Mouse (Mus musculus) liver, adult 10 weeks (tissue): Measurements from ENCODE around the gene Eml6. TPM values are rescaled to one million over a fixed set of nuclear protein-coding genes. Genes with fewer than 3 reads are reported as not detected.

Source experiments
- polyA plus RNA-seq: library from polyadenylated mRNA; stranded (reverse); fragments of 350-450 nt; fragmentation: Illumina TruSeq; extraction: RNeasy Lipid Tissue Mini Kit (QIAGEN cat#74804); gene quantifications from one replicate; pipeline ENCODE4 v1.2.3, GENCODE M21; 2014; ENCODE audit warnings: low read depth, low replicate concordance

The Eml6 gene
- polyA plus RNA-seq, result 0.56 TPM

DNA sequence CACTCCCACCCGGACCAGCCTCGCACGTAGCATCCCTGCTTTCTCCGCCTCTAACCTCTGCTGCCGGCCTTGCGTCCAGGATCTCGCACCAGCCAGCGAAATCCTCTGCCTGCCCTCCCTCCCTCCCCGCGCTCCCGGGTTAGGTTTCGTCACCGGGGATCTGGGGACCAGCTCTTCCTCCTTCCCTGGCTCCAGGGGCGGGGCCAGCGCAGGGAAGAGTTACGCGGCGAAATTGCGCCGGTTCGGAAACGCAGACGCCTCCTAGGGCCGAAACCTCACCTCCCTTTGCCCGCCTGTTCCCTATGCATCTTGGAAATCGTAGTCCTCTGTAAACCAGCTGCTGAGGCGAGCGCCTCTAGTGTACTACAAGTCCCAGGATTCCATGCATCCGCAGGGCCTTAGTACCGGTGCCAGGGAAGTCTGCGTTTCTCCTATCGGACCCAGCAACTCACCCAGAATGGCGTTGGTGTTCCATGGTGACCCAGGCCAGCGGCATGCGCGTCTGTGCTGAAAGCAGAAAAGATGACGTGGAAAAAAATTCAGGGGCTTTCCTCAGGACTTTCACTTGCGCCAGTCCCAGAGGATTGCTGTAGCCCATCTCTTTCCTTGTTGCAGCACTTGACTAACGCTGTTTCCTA lies at the start of gene Eml6:
Gene Eml6 (minus strand): TSS at position 199 of the 638 bp plus-strand sequence.

DNA sequence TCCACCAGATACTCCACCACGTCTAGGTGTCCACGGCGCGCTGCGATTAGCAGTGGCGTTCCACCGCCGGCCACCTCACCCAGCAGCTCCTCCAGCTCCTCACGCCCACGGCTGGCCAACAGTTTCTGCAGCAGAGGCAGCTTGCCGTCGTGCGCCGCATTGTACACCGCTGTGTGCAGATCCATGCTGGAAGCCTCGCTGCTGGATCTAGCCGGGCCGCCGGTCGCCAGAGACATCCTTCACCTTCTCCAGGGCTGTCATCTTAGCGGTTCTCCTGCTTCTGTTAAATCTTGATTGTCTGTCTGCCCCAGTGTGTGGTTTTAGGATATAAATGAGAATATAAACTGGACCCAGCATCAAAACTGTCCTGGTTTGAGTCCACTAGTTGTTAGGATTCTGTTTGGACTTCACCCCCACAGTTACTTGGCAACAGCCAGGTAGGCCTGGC lies 200.5 kb downstream of the Eml6 start, which contains the start of gene 4931440F15Rik:
Gene 4931440F15Rik (minus strand): TSS at position 398 of the 448 bp plus-strand sequence.

Other genes with a start within 250 kb of the Eml6 start
- not detected for gene 4931440F15Rik, start 200.4 kb downstream of the Eml6 start, polyA plus RNA-seq
- gene Sptbn1, start 242.1 kb upstream of the Eml6 start, polyA plus RNA-seq, result 40.1 TPM